Mouse (Mus musculus) cerebellum, adult 9-11 months (tissue): ENCODE data around the gene Rbm8a2.
"Not testable (repeated sequence)": the region's sequence is repeated elsewhere in the genome, so short reads cannot be mapped to it uniquely, and the experiment has no call there.

Source experiments
- DNase-seq: peaks from one replicate; pipeline ENCODE4 v3.0.0; 2022

Rbm8a2 gene

DNA sequence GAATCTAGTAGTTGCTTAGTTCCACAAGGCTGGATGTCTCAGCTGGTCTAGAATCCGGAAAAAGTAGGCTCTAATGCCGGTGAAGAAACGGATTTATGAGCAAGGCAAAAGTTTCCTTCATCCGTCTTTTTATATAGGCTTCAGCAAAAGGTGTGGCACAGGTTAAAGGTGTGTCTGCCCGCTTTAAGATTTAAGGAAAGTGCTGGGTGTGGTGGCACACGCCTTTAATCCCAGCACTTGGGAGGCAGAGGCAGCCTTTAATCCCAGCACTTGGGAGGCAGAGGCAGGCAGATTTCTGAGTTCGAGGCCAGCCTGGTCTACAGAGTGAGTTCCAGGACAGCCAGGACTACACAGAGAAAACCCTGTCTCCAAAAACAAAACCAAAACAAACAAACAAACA, at the start of gene Rbm8a2:
Rbm8a2 (minus strand) TSS at position 101 of the 400 bp plus-strand sequence.
- DNase-seq, result not testable (repeated sequence)

DNA sequence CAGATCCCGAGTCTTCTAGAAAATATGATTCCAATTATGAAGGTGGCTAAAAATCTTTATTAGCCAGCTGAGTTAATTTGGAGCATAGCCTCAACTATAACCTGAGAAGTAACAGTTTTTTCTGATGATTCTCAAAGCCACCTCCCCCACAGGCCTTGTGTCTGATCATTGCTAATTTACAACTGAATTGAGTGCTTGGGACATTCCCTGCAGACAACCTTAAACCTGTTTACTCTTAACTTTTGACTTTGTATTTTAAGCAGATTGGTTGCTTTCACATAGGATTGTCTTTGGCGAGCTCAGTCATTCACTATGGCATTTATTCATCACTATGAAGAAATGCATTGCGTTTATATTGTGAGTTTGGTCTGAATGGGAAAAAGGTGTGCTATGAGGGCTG, 49.5 kb upstream of the Rbm8a2 start:
- DNase-seq, result no peak

DNA sequence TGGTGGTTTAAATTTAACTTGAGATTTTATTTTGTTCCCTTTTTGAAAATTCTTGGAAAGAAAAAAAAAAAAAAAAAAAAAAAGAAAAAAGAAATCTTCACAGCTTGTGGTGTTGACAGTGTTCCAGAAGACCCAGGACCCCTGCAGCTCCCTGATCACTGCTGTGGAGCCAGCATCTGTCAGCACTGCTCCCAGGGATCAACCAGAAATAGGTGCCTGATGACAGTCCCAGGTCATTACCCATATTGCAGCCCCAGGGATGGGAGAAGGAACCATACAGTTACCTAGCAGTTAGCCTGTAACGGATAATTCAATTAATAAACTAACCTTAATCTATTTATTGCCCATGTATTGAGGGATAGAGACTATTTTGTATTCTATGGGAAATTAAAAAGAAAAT, 45.6 kb upstream of the Rbm8a2 start:
- DNase-seq, result peak; percentile 60

DNA sequence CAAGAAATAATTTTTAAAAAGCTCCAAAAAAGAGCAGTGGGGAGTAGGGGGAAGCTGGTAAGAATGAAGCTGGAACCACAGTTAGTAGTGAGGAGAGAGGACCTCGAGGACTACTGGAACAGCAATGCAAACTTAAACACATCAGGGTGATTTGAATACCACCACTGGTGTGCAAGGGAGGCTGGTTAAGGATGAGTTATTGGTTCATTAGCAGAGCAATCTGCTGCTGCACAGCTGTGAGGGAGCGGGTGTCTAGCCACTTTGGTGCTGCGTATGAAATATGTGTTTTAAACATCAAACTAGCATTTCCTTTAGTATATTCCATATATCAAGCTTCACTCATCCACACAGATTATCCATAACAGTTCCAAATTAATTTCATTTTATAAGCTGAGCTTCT, 39.6 kb upstream of the Rbm8a2 start:
- no peak for DNase-seq

DNA sequence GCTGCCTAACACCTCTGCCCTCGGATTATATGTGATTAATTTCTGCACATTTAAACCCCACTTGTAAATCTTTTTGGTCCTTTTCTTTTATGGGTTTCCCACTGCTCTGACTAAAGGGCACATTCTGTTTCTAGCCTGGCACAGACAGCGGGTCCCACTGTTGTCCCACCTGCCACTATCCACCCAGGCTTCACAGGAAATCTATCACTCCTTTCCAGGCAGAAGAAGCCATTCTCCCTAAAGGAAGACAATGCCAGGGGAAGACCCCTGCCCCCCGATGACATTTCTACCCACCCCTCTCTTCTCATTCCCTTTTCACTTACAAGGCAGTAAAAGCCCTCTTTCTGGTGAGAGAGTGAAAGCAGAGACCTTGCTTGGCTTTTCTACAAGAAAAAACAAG, 37.2 kb upstream of the Rbm8a2 start:
- peak; percentile 59 for DNase-seq

DNA sequence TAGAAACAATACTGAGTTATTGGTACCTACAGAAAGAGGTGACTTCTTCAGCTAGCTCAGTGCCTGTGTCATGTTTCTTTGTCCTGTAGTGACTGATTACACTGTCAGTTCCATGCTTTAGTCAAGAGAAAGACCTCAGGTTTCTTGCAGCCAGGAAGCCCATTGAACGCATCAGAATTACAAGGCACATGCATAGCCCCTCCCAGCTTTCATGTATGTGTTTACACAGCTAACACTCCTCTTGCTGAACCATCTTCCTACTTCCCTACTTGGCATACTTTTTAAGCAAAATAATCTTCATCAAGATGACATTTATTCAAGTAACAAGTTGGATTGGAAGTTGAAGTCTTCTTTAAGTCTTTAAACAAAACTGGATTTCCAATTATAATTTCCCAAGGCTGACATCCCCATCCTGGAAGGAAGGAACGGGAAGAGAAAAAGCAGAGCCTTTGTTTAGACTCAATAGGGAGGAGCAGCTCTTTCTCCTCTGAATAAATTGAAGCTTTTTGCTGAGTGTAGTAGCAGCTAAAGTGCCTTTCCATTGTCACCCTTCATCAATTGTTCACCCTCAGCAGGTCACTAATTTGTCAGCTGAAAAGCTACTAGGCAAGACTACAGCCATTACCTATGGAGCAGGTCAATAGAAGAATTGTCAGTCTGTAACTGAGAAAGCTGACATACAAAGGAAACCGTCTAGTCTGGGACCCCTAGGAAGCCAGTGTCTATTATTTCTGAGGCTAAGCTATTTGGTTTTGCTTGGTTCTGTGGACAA, 34.8 kb upstream of the Rbm8a2 start:
- DNase-seq, result no peak

DNA sequence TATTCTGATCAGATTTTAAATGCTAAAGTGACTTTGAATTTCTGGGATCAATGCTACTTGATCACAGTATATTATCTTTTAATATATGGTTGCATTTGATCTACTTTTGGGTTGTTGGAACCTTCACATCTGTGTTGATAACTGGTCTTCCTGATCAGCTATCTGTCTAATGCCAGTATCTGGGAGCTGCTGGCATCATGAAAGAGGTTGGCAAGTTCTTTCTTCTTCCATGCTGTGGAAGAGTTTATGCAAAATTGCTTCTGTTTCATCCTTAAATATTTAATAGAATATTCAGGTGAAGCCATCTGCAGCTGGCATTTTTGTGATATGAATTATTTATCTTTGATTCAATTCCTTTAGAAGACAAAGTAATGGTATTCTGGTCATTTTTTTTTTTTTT, 32.6 kb upstream of the Rbm8a2 start:
- no peak for DNase-seq

DNA sequence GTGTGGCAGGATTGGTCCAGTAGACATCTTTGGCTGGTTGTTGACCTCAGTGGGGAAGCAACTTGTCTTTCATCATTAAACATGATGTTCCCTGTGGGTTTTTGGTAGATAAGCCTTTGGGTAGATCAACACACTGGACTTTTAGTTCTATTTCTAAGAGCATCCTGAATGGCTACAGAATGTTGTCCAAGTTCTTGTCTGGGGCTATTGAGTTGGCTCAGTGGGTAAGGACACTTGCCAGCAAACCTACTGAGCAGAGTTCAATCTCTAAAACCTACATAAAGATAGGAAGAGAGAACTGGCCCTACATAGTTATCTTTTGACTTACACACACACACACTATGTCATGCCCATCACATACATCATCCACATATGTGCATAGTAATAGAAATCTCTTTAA, 32.2 kb upstream of the Rbm8a2 start:
- DNase-seq, result peak; percentile 52

DNA sequence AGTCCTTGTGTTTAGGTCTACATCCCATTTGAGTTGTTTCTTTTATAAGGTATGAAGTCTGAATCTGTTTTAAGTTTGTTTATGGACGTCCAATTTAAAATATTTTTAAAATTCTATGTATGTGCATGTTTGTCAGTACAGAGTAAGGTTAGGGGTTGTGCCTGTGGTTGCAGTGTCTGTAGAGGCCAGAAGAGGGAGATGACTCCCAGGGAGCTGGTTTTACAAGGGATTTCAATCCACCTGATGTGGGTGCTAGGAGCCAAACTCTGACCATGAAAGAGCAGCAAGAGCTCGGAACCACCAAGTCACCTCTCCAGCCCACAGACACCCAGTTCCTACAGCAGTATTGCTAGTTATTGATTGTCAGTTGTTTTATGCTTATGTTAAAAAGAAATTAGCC, 29.5 kb upstream of the Rbm8a2 start:
- no peak for DNase-seq

DNA sequence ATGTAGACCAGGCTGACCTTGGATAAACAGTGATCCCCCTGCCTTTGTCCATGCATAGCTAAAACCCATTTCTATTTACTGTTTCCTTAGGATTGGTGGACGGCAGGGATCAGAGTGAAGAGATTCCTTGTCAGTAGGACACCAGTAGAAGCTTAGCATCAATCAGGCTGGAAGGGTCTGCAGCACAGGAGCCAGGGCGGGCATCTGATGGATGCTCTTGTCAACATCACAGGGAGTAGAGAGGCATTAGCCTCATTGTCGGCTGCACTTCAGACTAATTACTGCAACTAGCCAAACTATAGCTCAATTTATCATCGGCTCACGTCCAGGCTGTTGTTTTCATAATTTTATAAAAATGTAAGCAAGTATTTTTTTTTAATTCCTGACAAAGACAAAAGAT, 21.7 kb upstream of the Rbm8a2 start:
- no peak for DNase-seq

DNA sequence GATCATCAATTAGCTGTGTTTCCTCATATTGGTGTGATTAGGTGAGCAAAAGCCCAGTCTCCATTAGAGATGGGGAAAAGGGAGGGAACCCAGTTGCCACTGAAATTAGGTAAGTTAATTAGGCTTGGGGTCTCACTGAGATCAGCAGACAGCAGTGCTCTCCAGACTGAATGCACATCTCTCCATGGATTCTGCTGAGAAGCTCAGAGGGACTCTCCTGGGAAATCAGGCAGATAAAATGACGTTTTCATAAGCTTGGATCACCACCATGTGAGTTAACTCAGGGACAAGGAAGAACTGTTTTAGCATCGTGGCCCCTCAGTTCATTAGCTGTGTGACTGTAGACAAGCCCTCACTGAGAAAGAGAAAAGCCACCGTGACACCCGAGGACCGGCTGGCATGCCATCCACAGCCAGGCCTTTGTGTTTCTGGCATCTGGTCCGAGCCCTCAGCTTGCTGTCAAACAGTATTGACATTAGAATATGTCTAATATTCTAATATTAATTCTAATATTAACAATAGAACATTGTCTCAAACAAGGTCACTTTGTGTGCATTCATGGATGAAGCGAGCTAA, 18.2 kb upstream of the Rbm8a2 start:
- no peak for DNase-seq

DNA sequence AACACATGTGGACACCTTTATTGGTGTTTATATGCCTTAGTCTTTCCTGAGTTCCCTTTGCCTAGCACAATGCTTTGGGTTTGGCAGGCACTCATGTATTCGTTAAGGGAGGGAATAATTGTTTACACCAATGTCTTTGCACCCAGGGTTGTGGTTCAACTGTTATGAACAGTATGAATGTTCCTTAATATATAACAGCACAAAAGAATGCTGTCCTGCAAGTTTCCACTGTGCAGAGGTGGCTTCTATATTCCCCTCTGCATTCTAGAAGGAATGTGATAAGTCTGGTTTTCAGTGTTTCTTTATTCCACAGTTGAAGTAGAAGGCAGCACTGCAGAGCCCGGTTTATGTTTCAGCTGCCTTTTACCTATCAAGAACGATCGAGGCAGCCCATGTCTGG, 10.0 kb upstream of the Rbm8a2 start:
- no peak for DNase-seq

DNA sequence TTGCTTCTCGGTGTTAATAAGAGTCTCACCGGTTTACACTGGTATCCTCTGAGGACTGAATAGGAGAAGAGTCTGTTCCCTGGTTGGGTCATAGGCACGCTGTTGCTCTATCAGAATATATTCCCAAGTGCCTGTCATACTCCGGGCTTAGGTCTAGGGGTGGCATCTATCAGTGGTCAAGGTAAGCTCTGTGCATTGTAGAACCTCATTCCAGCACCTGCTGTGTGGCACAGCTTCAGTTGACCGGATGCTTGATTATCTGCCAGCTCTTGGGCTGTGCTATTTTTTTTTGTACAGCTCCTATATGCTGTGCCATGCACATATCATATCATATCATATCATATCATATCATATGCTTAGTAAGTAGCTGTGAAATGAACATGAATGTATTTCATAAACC, 9.5 kb upstream of the Rbm8a2 start:
- DNase-seq, result no peak

DNA sequence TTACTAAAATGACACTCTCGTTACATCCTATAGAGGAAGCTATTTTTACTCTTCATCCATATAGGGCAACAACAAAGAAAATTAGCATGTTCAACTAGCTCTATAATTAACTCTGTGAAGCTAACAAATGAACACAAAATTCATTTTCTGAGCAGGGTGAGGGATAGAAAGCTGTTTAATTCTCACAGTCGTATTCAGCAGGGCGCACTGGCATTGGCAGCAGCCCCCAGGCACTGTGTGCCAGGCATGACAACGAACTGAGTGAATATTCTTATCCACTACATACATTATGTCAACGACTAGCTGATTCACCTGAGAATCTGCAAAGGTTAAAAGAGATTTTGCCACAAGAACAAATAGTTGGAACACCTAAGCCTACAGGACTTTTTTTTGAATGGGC, 8.2 kb downstream of the Rbm8a2 start:
- DNase-seq, result no peak

DNA sequence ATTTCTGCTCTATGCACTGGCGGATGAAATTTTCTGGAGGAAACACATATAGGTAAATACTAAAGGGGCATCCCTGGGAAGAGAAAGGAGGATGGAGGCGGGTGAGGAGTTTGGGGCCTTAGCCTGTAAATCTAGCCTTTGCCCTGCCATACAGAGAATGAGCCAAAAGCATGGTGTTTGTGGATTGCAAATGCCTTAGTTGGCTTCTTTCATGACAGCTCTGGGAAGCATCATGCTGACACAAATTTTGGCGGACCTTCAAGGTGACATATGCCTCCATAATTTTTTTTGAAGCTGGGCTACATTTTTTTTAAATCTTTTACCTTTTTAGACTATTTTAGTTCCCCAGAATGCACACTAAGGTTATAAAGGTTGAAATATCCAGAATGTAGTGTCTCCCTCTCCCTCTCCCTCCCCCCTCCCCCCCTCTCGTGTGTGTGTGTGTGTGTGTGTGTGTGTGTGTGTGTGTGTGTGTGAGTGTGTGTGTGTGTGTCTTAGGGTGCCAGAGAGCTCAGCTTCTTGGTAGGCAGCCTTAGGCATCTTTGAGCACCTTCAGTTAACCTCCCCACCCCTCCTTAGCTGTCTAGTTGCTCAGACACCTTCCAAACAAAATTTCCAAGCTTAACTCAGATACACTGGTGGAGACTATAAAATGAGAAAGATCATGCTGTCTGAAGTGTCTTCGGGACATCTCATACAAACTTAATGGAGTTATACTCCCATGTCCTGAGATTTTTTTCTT, 11.7 kb downstream of the Rbm8a2 start:
- peak; percentile 92 for DNase-seq

DNA sequence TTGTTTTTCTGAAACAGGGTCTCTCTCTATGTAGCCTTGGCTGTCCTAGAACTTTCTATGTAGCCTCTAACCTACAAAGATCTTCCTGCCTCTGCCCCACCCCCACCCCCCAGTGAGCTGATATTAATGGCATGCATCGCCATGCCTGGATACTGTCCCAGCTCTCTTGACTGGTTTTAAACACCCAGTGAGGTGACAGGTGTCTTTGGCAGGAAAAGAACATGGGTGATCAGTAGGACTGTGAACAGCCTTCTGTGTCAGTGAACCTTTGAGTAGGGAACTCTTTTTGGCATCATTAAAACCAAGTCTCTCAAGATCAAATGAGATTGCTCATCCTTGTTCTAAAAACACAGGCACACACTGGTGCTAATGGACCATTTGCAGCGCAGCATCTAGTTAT, 17.1 kb downstream of the Rbm8a2 start:
- peak; percentile 36 for DNase-seq

DNA sequence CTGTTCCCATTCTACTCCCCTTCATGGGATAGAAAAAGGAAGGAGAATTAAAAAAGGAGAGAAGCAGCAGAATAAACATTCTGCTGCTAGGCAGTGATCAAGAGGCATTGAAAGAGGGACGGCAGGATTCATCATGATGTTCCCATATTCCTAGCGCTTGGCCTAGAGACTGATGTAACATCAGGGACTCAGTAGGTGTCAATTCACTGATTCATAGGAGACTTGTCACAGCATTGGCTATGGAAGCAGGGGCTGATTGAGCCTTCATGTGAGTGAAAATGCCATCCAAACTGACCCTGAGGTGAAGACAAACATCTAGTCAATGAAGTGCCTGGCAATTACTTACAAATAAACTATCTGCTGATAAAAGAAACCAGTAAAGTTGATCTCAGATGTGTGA, 28.1 kb downstream of the Rbm8a2 start:
- DNase-seq, result no peak

DNA sequence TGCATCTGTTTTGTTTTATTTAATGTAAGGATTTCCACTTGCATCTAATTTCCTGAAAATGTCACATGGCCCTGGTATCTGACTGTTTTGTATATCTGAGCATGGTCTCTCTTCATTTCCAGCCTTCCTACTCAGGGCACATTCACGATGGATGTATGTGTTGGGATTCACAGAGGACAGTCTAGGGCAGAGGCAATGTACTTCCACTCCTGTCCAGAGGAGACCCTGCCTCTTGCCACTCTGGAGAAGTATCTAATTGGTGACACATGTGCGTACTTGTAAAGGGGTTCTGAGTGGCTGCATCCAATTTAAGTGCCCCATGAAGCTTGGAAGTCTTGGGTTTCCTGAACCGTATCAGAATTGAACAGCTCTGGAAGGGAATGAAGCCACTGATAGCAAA, 28.5 kb downstream of the Rbm8a2 start:
- no peak for DNase-seq

DNA sequence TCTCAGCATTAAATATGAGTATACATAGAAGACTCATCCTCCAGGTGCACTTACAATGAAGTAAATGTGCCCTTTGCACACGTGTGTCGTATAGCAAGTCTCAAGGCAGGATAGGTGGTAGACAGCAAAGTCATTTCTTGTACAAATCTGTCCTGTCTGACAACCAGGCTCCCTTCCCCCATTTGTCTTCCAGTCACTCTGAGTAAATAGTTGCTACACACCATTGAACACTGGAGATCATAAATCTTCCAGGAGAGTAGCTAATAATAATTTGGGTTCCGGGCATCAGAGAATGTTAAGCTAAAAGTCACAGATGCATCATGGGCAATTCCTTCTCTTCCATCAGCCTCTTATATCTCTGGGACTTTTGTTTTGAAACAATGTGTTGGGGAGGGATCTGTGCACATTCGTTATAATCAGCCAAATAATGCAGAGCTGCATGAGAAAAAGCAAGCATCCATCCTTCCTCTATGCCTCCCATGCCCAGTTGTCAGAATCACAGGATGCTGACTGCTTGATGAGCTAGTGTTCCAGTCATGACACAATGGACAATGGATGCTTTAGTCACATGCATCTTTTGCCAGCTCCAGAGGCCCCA, 32.1 kb downstream of the Rbm8a2 start:
- DNase-seq, result no peak

DNA sequence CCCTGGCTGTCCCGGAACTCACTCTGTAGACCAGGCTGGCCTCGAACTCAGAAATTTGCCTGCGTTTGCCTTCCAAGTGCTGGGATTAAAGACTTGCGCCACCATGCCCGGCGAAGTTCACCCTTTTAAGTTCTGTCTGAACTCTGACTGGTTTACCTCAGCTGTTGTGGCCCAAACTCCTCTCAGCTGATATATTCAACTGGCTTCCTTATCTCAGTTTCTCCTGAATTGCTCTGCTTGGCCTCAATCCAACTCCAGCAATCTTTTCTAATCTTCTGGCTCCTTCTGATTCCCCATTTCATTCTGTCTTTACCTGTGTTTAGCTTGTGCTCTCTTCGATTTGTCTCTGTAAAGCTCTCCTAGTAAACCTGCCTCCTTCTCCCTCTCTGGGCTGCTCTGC, 35.7 kb downstream of the Rbm8a2 start:
- no peak for DNase-seq

DNA sequence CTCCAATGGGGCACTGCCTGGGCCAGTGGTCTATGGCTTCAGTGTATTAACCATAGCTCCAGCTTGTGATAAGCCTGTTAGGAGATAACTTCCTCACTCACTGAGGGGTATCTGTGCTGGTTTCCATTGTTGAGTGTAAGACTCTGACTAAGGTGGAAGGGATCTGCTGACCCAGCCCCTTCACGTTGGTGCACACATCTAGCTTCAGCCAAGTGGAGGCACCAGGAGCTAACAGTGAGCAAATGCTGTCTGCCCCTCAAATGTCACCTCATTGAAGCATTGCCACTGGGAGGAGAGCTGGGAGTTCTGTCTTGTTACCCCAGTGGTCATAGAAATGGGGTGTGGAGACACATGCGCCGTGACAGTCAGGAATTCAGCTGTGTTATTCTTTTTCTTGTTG, 40.2 kb downstream of the Rbm8a2 start:
- no peak for DNase-seq

DNA sequence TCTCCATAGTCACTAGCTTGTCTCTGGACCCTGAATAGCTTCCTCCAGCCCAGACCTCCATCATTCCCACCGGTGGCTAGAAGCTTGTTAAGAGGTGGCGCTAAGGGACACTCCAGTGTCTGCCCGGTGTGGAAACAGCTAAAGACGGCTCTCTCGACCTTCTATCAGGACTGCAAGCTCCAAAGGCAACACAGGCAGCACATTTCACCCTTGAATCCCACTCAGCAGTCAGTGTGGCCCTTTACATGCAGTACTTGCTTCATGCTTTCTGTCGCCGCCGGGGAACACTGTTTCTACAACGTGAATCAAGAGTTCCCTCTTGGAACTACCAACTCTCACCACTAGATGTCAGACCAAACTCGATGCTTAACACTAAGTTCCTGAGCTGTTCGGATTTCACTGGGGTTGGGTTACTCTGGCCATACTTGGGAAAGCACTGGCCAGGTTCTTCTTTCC, 42.6 kb downstream of the Rbm8a2 start:
- peak; percentile 79 for DNase-seq

DNA sequence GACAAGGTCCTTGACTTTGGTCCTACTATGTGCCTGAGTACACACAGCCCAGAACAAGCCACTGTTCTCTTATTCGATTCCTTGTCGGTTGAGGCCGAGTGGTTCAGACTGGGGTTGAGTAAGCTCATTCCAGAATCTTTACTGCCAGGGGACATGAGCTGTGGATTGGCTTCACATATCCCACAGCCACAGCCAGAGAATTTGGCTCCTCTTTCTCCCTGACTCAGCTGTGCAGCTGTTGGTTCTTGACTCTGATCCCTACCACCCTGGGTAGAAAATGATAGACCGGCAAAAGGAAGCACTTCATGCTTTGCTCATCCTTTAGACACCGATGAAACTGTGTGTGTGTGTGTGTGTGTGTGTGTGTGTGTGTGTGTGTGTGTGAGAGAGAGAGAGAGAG, 47.5 kb downstream of the Rbm8a2 start:
- DNase-seq, result no peak
